In genomic region chr12:109839126-109839587, GRCm38 (mm10) we compare ENCODE assay signal across 10 mouse cellular contexts.
DNase-seq lines count a peak whose midpoint lies in the region; ATAC-seq lines count a peak whose summit lies in the region.
"Had no signal": no experiment of that assay in that cellular context is flagged by ENCODE, and none has a peak within 500 bp of the region (broad histone marks: within the 10 kb centered on the region; RNA-seq: fewer than 3 reads in every experiment).

No protein-coding gene starts in this region.

- peak overlapping the region; percentile 77 for H3K27ac ChIP-seq in embryonic facial prominence, embryonic 15.5 days (replicated peaks)
- peak overlapping the region; percentile 48; the same call in 1 of the 2 replicates for H3K27ac ChIP-seq in hindbrain, embryonic 13.5 days
- H3K27ac ChIP-seq in midbrain, embryonic 12.5 days (replicated peaks) = peak overlapping the region; percentile 39; the same call in 1 of the 2 replicates

- no peak overlapping the region for H3K9ac ChIP-seq in embryonic facial prominence, embryonic 15.5 days
- no peak overlapping the region for H3K9ac ChIP-seq in hindbrain, embryonic 13.5 days
- no peak overlapping the region for H3K9ac ChIP-seq in midbrain, embryonic 12.5 days (replicated peaks)

- no peaks in the 10 kb centered on the region for H3K36me3 ChIP-seq in embryonic facial prominence, embryonic 15.5 days
- no peaks in the 10 kb centered on the region for H3K36me3 ChIP-seq in hindbrain, embryonic 13.5 days
- no peaks in the 10 kb centered on the region for H3K36me3 ChIP-seq in midbrain, embryonic 12.5 days

- H3K4me1 ChIP-seq in embryonic facial prominence, embryonic 15.5 days = peaks cover 31% of the 10 kb centered on the region
- peaks cover 19% of the 10 kb centered on the region for H3K4me1 ChIP-seq in hindbrain, embryonic 13.5 days (replicated peaks)
- peaks cover 22% of the 10 kb centered on the region for H3K4me1 ChIP-seq in midbrain, embryonic 12.5 days

- intact Hi-C loops in left cerebral cortex, postnatal 4 days (cut with DNase I) = no loop called here

- H3K4me3 ChIP-seq in embryonic facial prominence, embryonic 15.5 days (replicated peaks) = no peak overlapping the region
- H3K4me3 ChIP-seq in hindbrain, embryonic 13.5 days = no peak overlapping the region
- H3K4me3 ChIP-seq in midbrain, embryonic 12.5 days = no peak overlapping the region

- ATAC-seq in embryonic facial prominence, embryonic 15.5 days (ENCODE audit: insufficient number of reproducible peaks, low FRiP score, low TSS enrichment, low read depth) = peak; percentile 81
- ATAC-seq in hindbrain, embryonic 13.5 days (ENCODE audit: low FRiP score) = peak; percentile 75
- ATAC-seq in midbrain, embryonic 12.5 days (ENCODE audit: low FRiP score, low read depth) = 0 out of 2 replicates have a peak, but pooled peaks have one; percentile 41
- ATAC-seq: Patski had no signal

- no peak overlapping the region for H3K4me2 ChIP-seq in embryonic facial prominence, embryonic 15.5 days (replicated peaks)
- H3K4me2 ChIP-seq in hindbrain, embryonic 13.5 days = no peak overlapping the region
- H3K4me2 ChIP-seq in midbrain, embryonic 12.5 days (replicated peaks) = no peak overlapping the region

- 18% methylated on average over 9 of the region's 9 CpGs for WGBS in embryonic facial prominence, embryonic 15.5 days
- 31% methylated on average over 9 of the region's 9 CpGs for WGBS in hindbrain, embryonic 13.5 days
- 53% methylated on average over 9 of the region's 9 CpGs for WGBS in midbrain, embryonic 12.5 days

- peak; percentile 92 for DNase-seq in left cerebral cortex, postnatal 4 days
- no peak for DNase-seq in left cerebral cortex, adult 11 months (ENCODE audit: low spot score)
- DNase-seq in right cerebral cortex, postnatal 14 days = no peak
- no peak for DNase-seq in B cell, adult 2 months
- DNase-seq in left cerebral cortex, adult 9 months (ENCODE audit: low spot score in 2 of 2) = no peak
- DNase-seq: thymus, postnatal 14 days had no signal

- no peaks in the 10 kb centered on the region for H3K9me3 ChIP-seq in embryonic facial prominence, embryonic 15.5 days (replicated peaks)
- no peaks in the 10 kb centered on the region for H3K9me3 ChIP-seq in hindbrain, embryonic 13.5 days
- H3K9me3 ChIP-seq in midbrain, embryonic 12.5 days = no peaks in the 10 kb centered on the region

- no peaks in the 10 kb centered on the region for H3K27me3 ChIP-seq in embryonic facial prominence, embryonic 15.5 days
- H3K27me3 ChIP-seq in hindbrain, embryonic 13.5 days = 0 out of 2 replicates have a peak, but pooled peaks cover 7% of the 10 kb centered on the region
- H3K27me3 ChIP-seq in midbrain, embryonic 12.5 days = 0 out of 2 replicates have a peak, but pooled peaks cover 3% of the 10 kb centered on the region
